In the genomic region with DNA sequence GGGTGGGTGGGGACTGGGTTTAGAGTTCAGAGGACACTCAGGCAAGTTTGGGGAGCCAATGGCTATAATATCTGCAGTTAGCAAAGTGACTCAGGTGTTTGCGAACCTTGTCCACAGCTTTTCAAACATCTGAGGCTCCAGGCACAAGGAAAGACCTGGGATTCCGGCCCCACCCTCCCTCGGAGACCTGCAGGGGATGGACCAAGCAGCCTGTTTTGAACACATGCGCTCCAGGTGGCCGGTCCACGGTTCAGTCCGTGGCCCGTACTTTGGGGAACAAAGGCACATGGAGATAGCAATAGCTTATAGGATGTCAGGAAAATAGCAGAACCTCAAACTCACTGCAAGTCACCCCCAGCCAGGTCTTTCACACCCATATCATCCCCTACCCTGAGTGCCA, we compare ENCODE assay signal across 8 mouse cellular contexts. TPM values are rescaled to one million over a fixed set of nuclear protein-coding genes. Genes with fewer than 3 reads are reported as not detected.
A peak's percentile ranks its signal among the peaks of the same experiment; 100 is the strongest.
DNase-seq lines count a peak whose midpoint lies in the region; ATAC-seq and TF ChIP-seq lines count a peak whose summit lies in the region.

No protein-coding gene starts in this region.

- H3K9ac ChIP-seq in hindbrain, embryonic 14.5 days = peak overlapping the region; percentile 88

- ATAC-seq in hindbrain, embryonic 14.5 days (ENCODE audit: low FRiP score) = no peak

- H3K27me3 ChIP-seq in hindbrain, embryonic 14.5 days (ENCODE audit: control insufficient read depth, insufficient read depth, low read length) = no peaks in the 10 kb centered on the region

- peak overlapping the region; percentile 78 for H3K4me2 ChIP-seq in hindbrain, embryonic 14.5 days (replicated peaks)

- no peaks in the 10 kb centered on the region for H3K9me3 ChIP-seq in hindbrain, embryonic 14.5 days (ENCODE audit: control insufficient read depth, low read length)

- no peak for TF ChIP-seq CTCF in bone marrow, adult 2 months (IDR thresholded peaks at IDR 0.05; ENCODE audit: control insufficient read depth, insufficient read depth, low read length)

- peaks cover 18% of the 10 kb centered on the region for H3K36me3 ChIP-seq in hindbrain, embryonic 14.5 days (replicated peaks; ENCODE audit: control insufficient read depth, insufficient read depth)

- 10% methylated on average over 8 of the region's 8 CpGs for WGBS in bone marrow, adult 2 months
- 13% methylated on average over 8 of the region's 8 CpGs for WGBS in hindbrain, embryonic 14.5 days

- DNase-seq in kidney, adult 11 months = peak; percentile 18
- DNase-seq in kidney, postnatal 14 days = no peak
- DNase-seq in hindbrain, embryonic 14.5 days (ENCODE audit: low spot score) = no peak
- DNase-seq in lung, postnatal 10 days = peak; percentile 7
- DNase-seq in frontal cortex, adult 2 months (ENCODE audit: extremely low spot score in 1 of 2, low spot score in 1 of 2) = no peak
- no peak for DNase-seq in T-cell, adult 2 months (ENCODE audit: low spot score)
- DNase-seq in left cerebral cortex, adult 11 months (ENCODE audit: low spot score) = no peak

- H3K4me1 ChIP-seq in bone marrow, adult 2 months (ENCODE audit: control insufficient read depth, insufficient read depth, low read length) = no peaks in the 10 kb centered on the region; the same call in 1 of the 2 replicates
- H3K4me1 ChIP-seq in hindbrain, embryonic 14.5 days (replicated peaks; ENCODE audit: control insufficient read depth, insufficient read depth, low read length) = peaks cover 18% of the 10 kb centered on the region

- H3K4me3 ChIP-seq in bone marrow, adult 2 months (replicated peaks; ENCODE audit: control insufficient read depth, low read depth, low read length) = peak overlapping the region; percentile 69
- peak overlapping the region; percentile 92 for H3K4me3 ChIP-seq in hindbrain, embryonic 14.5 days (replicated peaks; ENCODE audit: low read length)

- no peak overlapping the region for H3K27ac ChIP-seq in bone marrow, adult 2 months (ENCODE audit: control insufficient read depth, insufficient read depth, low read depth, low read length, poor library complexity)
- peak overlapping the region; percentile 84; the same call in 1 of the 2 replicates for H3K27ac ChIP-seq in hindbrain, embryonic 14.5 days

- TF ChIP-seq POLR2A in bone marrow, adult 2 months (IDR thresholded peaks at IDR 0.05; ENCODE audit: borderline replicate concordance, control insufficient read depth, low read depth, low read length) = no peak

RNA-seq across cellular contexts. Expression of gene Zfp64, which starts 1.0 kb away (rescaled TPM):
- polyA plus RNA-seq in bone marrow, adult 2 months (2011; ENCODE audit: insufficient read depth, insufficient read length, low replicate concordance, missing spikeins) = 2.9 and 10.7 TPM in 2 replicates
- polyA plus RNA-seq in hindbrain, embryonic 14.5 days (2014; fragmentation: Nextera tagmentation; extraction: Ambion mirVana) = 27.3 and 29.7 TPM in 2 replicates
- polyA plus RNA-seq in frontal cortex, adult 2 months (2012; rRNA removed) = 18.0 and 18.2 TPM in 2 replicates

Comparison
In these comparisons a context has a peak if more than half of its experiments do, and no peak if none do; other contexts are left out.
1. DNase-seq: peak in kidney, adult 11 months (single experiment) and lung, postnatal 10 days (single experiment); none in kidney, postnatal 14 days (single experiment), hindbrain, embryonic 14.5 days (single experiment), frontal cortex, adult 2 months (0 of 2), T-cell, adult 2 months (single experiment) and left cerebral cortex, adult 11 months (single experiment).